Mouse (Mus musculus) lung, adult 2 months (tissue): ENCODE results near the gene Gm28374.

Source experiments
- CTCF ChIP-seq: fragments of 200-500 bp; IDR thresholded peaks from 2 replicates; pipeline ENCODE4 v1.5.1; 2011; ENCODE audit warnings: mild to moderate bottlenecking, low read length, control low read depth; ENCODE audit not compliant: insufficient read depth
- POLR2A ChIP-seq: fragments of 200-500 bp; IDR thresholded peaks from 2 replicates; pipeline ENCODE4 v1.6.1; 2011; ENCODE audit warnings: low read depth, mild to moderate bottlenecking, control low read depth, low read length, borderline replicate concordance; ENCODE audit errors: extremely low read depth

DNA sequence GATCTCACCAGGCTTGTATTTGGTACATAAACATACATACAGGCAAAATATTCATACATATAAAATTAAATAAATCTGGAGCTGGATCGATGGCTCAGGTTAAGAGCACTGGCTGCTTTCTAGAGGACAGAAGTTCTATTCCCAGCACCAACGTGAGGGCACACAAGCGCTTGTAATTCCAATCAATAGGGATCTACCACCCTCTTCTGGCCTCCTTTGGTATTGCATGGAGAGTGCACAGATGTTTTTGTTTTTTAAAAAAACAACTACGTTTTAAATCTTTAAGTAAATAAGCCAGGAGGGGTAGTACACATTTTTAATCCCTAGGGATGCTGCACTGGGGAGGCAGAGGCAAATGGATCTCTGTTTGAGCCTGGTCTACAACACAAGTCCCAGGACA, 44.2 kb upstream of the Gm28374 start:
- TF ChIP-seq CTCF: peak; percentile 45
- no peak for TF ChIP-seq POLR2A
